Mouse (Mus musculus) midbrain, embryonic 15.5 days (tissue): ENCODE measurements at regions not wholly inside any gene's neighbourhood (a gene's known extent, or its start where the extent isn't known, plus 50 kb on each side); places are given as distances from the start of the nearest gene placed in this dataset.

Experiments
- ATAC-seq: fragments of 200-750 bp; cut with Nextera tagmentation; replicated peaks from 2 replicates; pipeline ENCODE4 v1.8.0; 2017; ENCODE audit warnings: moderate TSS enrichment
- H3K27ac ChIP-seq: fragments of 300-500 bp; sonication (generic); 2 replicates; pipeline ENCODE4 v1.5.1; 2015; ENCODE audit warnings: mild to moderate bottlenecking, inconsistent platforms
- H3K27me3 ChIP-seq: fragments of 300-500 bp; sonication (generic); replicated peaks from 2 replicates; pipeline ENCODE4 v1.6.1; 2015; ENCODE audit warnings: inconsistent platforms
- H3K36me3 ChIP-seq: fragments of 300-500 bp; sonication (generic); replicated peaks from 2 replicates; pipeline ENCODE4 v1.6.1; 2015; ENCODE audit warnings: inconsistent platforms
- H3K4me1 ChIP-seq: fragments of 300-500 bp; sonication (generic); 2 replicates; pipeline ENCODE4 v1.6.1; 2015; ENCODE audit warnings: inconsistent platforms
- H3K4me2 ChIP-seq: fragments of 300-500 bp; sonication (generic); 2 replicates; pipeline ENCODE4 v1.6.1; 2015; ENCODE audit warnings: inconsistent platforms, mild to moderate bottlenecking, moderate library complexity
- H3K4me3 ChIP-seq: fragments of 300-500 bp; sonication (generic); 2 replicates; pipeline ENCODE4 v1.5.1; 2015; ENCODE audit warnings: mild to moderate bottlenecking, inconsistent platforms
- H3K9ac ChIP-seq: fragments of 300-500 bp; sonication (generic); 2 replicates; pipeline ENCODE4 v1.6.1; 2015; ENCODE audit warnings: mild to moderate bottlenecking, inconsistent platforms
- H3K9me3 ChIP-seq: fragments of 300-500 bp; sonication (generic); 2 replicates; pipeline ENCODE4 v1.6.1; 2016; ENCODE audit warnings: inconsistent platforms
- WGBS: fragments of 180-500 bp; shearing (Covaris S2); methylation state at CpG from one replicate; pipeline ENCODE4 v1.1.7; 2015; ENCODE audit warnings: mixed read lengths; 5-methylcytosine and 5-hydroxymethylcytosine counted together

- 83% methylated on average over 8 of the region's 8 CpGs for WGBS
- H3K9ac ChIP-seq = no peak overlapping the region
Observed at GRCm38 (mm10) chr16:71622664-71623063, 685.4 kb upstream of the Robo1 start.

GRCm38 (mm10) chr16:71640361-71640760 is 667.7 kb upstream of the Robo1 start:
- no peak for ATAC-seq
- Histone ChIP-seq H3K36me3 (no peaks in the 10 kb centered on the region), H3K27ac (no peak overlapping the region), H3K4me3 (no peak overlapping the region), H3K4me1 (no peaks in the 10 kb centered on the region), H3K9ac (no peak overlapping the region), H3K27me3 (no peaks in the 10 kb centered on the region), H3K4me2 (no peak overlapping the region), H3K9me3 (no peaks in the 10 kb centered on the region)
- 78% methylated on average over 2 of the region's 2 CpGs for WGBS

More at GRCm38 (mm10) chr16:71622664-71623063, 685.4 kb upstream of the Robo1 start:
- Histone ChIP-seq H3K4me2 (no peak overlapping the region), H3K4me1 (no peaks in the 10 kb centered on the region), H3K27me3 (no peaks in the 10 kb centered on the region), H3K4me3 (no peak overlapping the region), H3K27ac (no peak overlapping the region), H3K9me3 (no peaks in the 10 kb centered on the region), H3K36me3 (no peaks in the 10 kb centered on the region)
- no peak for ATAC-seq

GRCm38 (mm10) chr16:71643223-71643622 is 664.9 kb upstream of the Robo1 start:
- 44% methylated on average over 6 of the region's 6 CpGs for WGBS
- no peak for ATAC-seq
- no peaks in the 10 kb centered on the region for H3K36me3 ChIP-seq
- H3K9me3 ChIP-seq = no peaks in the 10 kb centered on the region
- no peak overlapping the region for H3K4me3 ChIP-seq
- H3K4me2 ChIP-seq = no peak overlapping the region
- H3K4me1 ChIP-seq = no peaks in the 10 kb centered on the region
- H3K27me3 ChIP-seq = no peaks in the 10 kb centered on the region
- H3K9ac ChIP-seq = no peak overlapping the region
- no peak overlapping the region for H3K27ac ChIP-seq

- Histone ChIP-seq H3K27me3 (no peaks in the 10 kb centered on the region), H3K9me3 (no peaks in the 10 kb centered on the region), H3K9ac (no peak overlapping the region), H3K4me3 (no peak overlapping the region), H3K27ac (no peak overlapping the region), H3K4me2 (no peak overlapping the region), H3K36me3 (no peaks in the 10 kb centered on the region), H3K4me1 (no peaks in the 10 kb centered on the region)
- WGBS = 12% methylated on average over 2 of the region's 2 CpGs
- no peak for ATAC-seq
Observed at GRCm38 (mm10) chr16:71678075-71678701, 629.9 kb upstream of the Robo1 start.

GRCm38 (mm10) chr16:71693464-71693863 is 614.6 kb upstream of the Robo1 start:
- H3K4me1 ChIP-seq = peaks cover 4% of the 10 kb centered on the region; the same call in 1 of the 2 replicates
- H3K9me3 ChIP-seq = no peaks in the 10 kb centered on the region
- WGBS = 25% methylated on average over 4 of the region's 4 CpGs
- H3K27me3 ChIP-seq = no peaks in the 10 kb centered on the region
- H3K27ac ChIP-seq = no peak overlapping the region
- ATAC-seq = no peak
- H3K4me2 ChIP-seq = no peak overlapping the region
- H3K36me3 ChIP-seq = no peaks in the 10 kb centered on the region
- no peak overlapping the region for H3K4me3 ChIP-seq
- H3K9ac ChIP-seq = no peak overlapping the region

DNA sequence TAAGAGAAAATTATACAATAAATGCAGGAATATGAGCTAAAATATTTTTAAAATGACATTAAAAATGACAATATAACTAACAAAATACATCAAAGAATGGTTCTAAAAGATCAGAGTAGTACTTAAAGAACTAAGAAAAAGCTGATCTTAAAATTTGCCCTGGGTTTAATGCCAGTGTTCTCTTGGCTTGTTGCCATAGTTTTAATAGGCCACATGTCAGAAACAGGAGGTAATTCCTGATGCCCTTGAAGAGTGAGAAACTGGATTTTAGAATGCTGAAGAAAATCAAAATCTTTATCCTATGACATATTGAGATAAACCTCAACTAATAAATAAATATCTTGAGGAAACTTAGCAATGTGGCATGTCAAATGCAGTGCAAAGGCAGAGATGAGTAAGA is 602.3 kb upstream of the Robo1 start:
- no peaks in the 10 kb centered on the region for H3K36me3 ChIP-seq
- H3K4me1 ChIP-seq = no peaks in the 10 kb centered on the region
- H3K4me2 ChIP-seq = no peak overlapping the region
- no peaks in the 10 kb centered on the region for H3K27me3 ChIP-seq
- no peak overlapping the region for H3K9ac ChIP-seq
- no peak overlapping the region for H3K27ac ChIP-seq
- no peak overlapping the region for H3K4me3 ChIP-seq
- H3K9me3 ChIP-seq = no peaks in the 10 kb centered on the region
- no peak for ATAC-seq

- Histone ChIP-seq H3K36me3 (no peaks in the 10 kb centered on the region), H3K27me3 (no peaks in the 10 kb centered on the region), H3K9me3 (no peaks in the 10 kb centered on the region), H3K9ac (no peak overlapping the region), H3K4me1 (no peaks in the 10 kb centered on the region), H3K27ac (no peak overlapping the region), H3K4me3 (no peak overlapping the region), H3K4me2 (no peak overlapping the region)
- no peak for ATAC-seq
- 61% methylated on average over 3 of the region's 3 CpGs for WGBS
Observed at GRCm38 (mm10) chr16:71709684-71710083, 598.4 kb upstream of the Robo1 start.

DNA sequence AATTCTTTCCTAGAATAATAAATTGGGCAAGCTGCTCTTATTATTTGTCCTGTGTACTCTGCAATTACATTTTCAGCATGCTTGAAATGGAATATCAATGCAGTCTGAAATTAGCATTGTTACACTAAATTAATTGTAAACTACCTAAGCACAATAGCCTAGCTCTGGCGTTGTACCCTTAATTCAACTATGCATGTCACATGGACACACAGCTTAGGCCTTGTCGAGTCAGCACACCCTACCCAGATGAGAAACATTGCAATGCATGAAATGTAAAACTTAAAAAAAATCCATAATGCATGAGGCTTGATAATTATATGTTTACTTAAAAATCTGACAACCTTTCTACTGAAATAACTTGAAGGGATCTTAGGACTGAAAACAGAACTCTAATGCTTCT is 596.2 kb upstream of the Robo1 start:
- 41% methylated on average over 2 of the region's 2 CpGs for WGBS
- H3K4me3 ChIP-seq = no peak overlapping the region

GRCm38 (mm10) chr16:71717207-71717606 is 590.9 kb upstream of the Robo1 start:
- Histone ChIP-seq H3K27ac (no peak overlapping the region), H3K4me1 (no peaks in the 10 kb centered on the region), H3K4me2 (no peak overlapping the region), H3K27me3 (no peaks in the 10 kb centered on the region), H3K36me3 (no peaks in the 10 kb centered on the region), H3K4me3 (no peak overlapping the region), H3K9me3 (no peaks in the 10 kb centered on the region), H3K9ac (no peak overlapping the region)
- 8% methylated on average over 3 of the region's 3 CpGs for WGBS
- no peak for ATAC-seq

More for the DNA sequence above, 596.2 kb upstream of the Robo1 start:
- Histone ChIP-seq H3K9me3 (no peaks in the 10 kb centered on the region), H3K4me1 (no peaks in the 10 kb centered on the region), H3K27ac (no peak overlapping the region), H3K9ac (no peak overlapping the region), H3K36me3 (no peaks in the 10 kb centered on the region), H3K27me3 (no peaks in the 10 kb centered on the region), H3K4me2 (no peak overlapping the region)
- no peak; the same call in 1 of the 2 replicates for ATAC-seq

GRCm38 (mm10) chr16:71724898-71725297 is 583.2 kb upstream of the Robo1 start:
- no peak overlapping the region for H3K4me3 ChIP-seq
- H3K27me3 ChIP-seq = no peaks in the 10 kb centered on the region
- no peaks in the 10 kb centered on the region for H3K9me3 ChIP-seq
- H3K27ac ChIP-seq = no peak overlapping the region
- WGBS = 44% methylated on average over 2 of the region's 2 CpGs
- no peak overlapping the region for H3K9ac ChIP-seq
- no peak overlapping the region for H3K4me2 ChIP-seq
- H3K36me3 ChIP-seq = no peaks in the 10 kb centered on the region
- ATAC-seq = no peak
- H3K4me1 ChIP-seq = no peaks in the 10 kb centered on the region

DNA sequence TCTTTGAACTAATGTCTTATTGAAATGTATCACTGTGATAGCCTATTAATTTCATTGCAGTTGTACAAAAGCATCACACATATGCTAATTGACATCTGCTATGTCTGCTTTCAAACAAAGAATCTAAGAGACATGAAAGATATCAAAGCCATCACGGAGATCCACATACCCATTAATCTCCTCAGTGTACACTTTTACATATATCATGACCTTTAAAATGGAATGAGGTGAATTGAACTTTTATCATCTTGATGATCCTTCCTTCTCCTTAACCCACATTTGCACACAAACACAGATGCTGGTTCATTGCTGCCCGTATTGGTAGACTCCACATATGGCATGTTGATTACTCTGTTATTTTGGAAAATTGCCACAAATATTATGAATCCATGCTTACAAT is 570.2 kb upstream of the Robo1 start:
- Histone ChIP-seq H3K27ac (no peak overlapping the region), H3K4me1 (no peaks in the 10 kb centered on the region), H3K4me2 (no peak overlapping the region), H3K36me3 (no peaks in the 10 kb centered on the region), H3K27me3 (no peaks in the 10 kb centered on the region), H3K9ac (no peak overlapping the region), H3K9me3 (no peaks in the 10 kb centered on the region), H3K4me3 (no peak overlapping the region)
- ATAC-seq = no peak
- WGBS = 59% methylated on average over 2 of the region's 2 CpGs

GRCm38 (mm10) chr16:71739104-71739503 is 569.0 kb upstream of the Robo1 start:
- Histone ChIP-seq H3K27me3 (no peaks in the 10 kb centered on the region), H3K36me3 (no peaks in the 10 kb centered on the region), H3K4me3 (no peak overlapping the region), H3K4me1 (no peaks in the 10 kb centered on the region), H3K4me2 (no peak overlapping the region), H3K27ac (no peak overlapping the region), H3K9me3 (no peaks in the 10 kb centered on the region), H3K9ac (no peak overlapping the region)
- 91% methylated on average over 5 of the region's 5 CpGs for WGBS
- no peak for ATAC-seq

DNA sequence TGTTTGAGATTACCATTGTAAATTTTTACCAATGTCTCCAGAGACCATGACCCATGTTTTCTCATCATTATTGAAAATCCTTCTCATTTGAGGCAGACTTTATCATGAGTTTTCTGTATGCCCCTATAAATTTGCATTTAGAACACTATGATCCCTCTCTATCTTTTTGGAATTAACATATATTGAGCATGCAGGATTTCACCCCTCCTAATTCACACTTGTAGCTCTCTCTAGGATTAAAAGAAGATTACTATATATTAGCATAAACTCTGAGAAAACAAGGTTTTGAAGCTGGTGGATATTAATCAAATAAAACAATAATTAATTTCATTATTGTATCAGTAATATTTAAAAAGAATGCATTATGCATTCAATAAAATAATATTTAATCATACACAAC is 527.2 kb upstream of the Robo1 start:
- no peaks in the 10 kb centered on the region for H3K36me3 ChIP-seq
- H3K9me3 ChIP-seq = no peaks in the 10 kb centered on the region
- H3K4me1 ChIP-seq = no peaks in the 10 kb centered on the region
- no peak overlapping the region for H3K27ac ChIP-seq
- no peak overlapping the region for H3K4me2 ChIP-seq
- H3K27me3 ChIP-seq = no peaks in the 10 kb centered on the region
- H3K4me3 ChIP-seq = no peak overlapping the region
- H3K9ac ChIP-seq = no peak overlapping the region
- no peak for ATAC-seq
